Mouse (Mus musculus): ENCODE measurements around the gene Znhit1.
"Not testable (repeated sequence)": the region's sequence is repeated elsewhere in the genome, so short reads cannot be mapped to it uniquely, and the experiment has no call there.

Gene Znhit1

DNA sequence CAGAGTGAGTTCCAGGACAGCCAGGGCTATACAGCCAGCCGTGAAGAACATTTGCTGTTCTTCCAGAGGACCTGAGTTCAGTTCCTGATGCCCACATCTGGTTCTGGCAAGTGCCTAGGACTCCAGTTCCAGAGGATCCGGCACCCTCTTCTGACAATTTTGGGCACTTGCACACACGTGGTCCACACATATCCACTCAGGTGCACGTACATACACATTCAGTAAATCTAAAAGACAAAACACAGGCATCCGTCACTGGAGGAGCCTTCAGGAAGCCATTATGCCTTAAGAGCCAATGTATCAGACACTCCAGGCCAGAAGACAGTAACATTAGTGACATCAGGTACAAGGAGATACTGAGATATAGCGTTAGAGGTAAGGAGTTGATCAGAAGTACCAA lies 37.3 kb downstream of the Znhit1 start:
- DNase-seq: no peak

GRCm38 (mm10) chr5:136949551-136950336 lies 38.1 kb downstream of the Znhit1 start:
- DNase-seq: not testable (repeated sequence)

GRCm38 (mm10) chr5:136947874-136948273 lies 39.9 kb downstream of the Znhit1 start:
- DNase-seq: no peak

GRCm38 (mm10) chr5:136945084-136945483 lies 42.7 kb downstream of the Znhit1 start:
- no peak for DNase-seq

DNA sequence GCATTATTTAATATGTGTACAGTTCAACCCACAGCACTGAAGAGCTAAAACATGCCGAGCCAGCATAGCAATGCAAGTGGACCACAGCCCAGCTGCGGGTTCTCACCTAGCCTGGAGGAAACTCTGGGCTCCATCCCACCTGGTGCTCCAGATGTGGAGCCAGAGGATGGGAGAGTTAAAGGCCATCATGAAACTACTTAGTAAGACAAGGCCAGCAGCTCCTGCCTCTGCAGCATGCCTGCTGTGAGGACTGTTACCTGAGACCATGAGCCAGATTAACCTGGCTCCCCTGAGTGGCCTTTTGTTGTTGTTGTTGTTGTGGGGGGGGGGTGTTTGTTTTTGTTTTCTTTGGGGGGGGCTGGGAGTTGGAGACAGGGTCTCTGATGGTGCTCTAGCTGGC lies 44.4 kb downstream of the Znhit1 start:
- DNase-seq: no peak

GRCm38 (mm10) chr5:136942781-136943180 lies 45.0 kb downstream of the Znhit1 start:
- DNase-seq: no peak

DNA sequence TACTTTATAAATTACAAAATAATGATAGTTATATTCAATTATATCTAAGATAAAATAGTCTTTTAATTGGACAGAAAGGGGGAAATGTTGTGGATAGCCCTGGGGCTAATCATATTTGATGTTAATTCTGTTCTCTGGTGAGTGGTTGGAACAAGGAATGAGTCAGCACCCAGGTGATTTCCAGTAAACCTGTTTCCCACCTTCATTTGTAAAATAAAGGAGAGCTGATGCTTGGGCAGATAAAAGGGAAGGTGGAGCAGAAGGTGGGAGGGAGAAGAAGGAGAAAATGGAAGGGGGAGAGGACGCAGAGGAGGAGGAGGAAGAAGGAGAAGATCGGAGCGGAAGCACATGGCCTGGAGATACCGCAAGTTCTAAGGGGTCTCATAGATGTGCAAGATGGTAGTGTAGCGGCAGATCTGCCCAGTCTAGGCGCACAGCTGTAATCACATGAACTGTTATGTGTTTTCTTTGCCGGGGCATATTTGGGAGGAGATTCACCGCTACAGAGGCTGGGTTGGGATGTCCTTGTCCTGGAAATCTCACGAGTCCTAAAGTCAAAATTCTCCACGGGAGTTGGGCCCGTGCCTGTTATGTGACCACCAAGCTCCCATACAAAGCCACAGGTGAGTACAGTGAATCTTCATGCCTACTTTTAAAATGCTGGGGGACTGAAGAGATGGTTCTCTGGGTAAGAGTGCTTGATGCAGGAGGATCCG lies 46.8 kb downstream of the Znhit1 start:
- no peak for DNase-seq

GRCm38 (mm10) chr5:136940029-136940428 lies 47.8 kb downstream of the Znhit1 start:
- DNase-seq: not testable (repeated sequence)

DNA sequence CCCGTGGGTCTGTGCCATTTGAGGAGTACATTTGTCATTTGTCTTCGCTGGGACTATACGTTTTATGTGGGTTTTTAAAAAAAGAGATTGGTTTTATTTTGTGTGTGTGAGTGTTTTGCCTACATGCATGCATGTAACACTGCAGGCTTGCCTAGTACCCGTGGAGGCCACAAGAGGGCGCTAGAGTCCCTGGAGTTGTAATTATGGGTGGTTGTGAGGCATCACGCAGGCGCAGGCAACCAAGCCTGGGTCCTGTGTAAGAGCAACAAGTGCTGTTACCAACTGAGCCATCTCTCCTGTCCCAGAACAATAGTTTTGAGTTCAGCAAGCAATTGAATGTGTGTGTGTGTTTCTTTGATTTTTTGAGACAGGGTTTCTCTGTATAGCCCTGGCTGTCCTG lies 48.5 kb downstream of the Znhit1 start:
- peak; percentile 44 for DNase-seq

DNA sequence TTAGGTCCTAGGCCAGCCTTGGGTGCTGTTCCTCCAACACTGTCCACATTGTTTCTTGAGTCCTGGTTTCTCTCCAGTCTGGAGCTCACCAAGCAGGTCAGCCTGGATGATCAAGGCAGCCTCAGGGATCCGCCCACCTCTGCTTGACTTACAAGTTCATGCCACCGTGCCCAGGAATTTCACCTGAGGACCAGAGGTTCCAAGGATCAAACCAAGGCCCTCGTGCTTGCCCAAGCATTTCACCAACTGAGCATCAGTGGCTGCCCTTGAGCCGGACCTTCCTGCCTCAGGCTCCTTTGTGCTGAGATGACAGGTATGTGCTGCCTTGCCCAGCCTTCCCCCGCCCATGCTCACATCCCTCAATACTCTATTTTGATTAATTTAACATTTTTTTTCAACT lies 50.2 kb downstream of the Znhit1 start:
- no peak for DNase-seq

DNA sequence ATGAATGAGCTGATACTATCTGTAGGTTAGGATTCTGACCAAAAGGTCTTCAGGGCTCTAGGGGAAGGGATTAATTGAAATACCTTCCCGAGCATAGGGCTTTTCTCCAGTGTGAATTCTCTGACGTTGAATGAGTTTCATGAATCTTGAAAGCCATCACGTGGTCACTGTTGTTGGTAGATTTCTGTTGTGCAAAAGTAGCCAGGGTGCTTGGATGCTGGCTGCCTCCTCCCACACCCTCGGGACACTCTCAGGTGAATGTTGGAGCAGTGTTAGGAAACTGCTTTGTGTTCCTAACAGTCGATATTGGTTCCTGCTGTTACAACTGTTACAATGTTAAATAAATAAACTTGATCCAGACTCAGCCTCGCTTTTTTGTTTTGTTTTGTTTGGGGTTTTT lies 51.1 kb downstream of the Znhit1 start:
- DNase-seq: no peak

- DNase-seq: peak; percentile 32
These were observed 51.7 kb downstream of the Znhit1 start for GRCm38 (mm10) chr5:136935905-136936695.

GRCm38 (mm10) chr5:136933930-136934329 lies 53.9 kb downstream of the Znhit1 start:
- no peak for DNase-seq

DNA sequence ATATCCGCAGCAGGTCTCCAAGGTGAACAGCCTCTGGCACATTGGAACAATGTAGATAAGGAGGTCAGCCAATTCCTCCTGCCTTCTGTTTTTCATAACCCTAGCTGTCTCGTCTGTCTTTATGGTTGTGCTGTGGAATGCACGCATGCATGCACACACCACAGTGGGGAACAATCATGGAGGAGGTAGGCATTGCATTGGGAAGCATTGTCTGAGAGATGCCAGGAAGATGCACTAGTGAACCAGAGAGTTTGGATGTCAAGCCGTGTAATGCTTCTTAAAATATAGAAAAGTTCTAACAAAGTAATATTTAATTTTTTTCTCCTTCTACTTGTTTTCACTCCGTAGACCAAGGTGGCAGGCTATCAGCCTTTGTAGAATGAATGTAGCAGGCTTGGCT lies 54.9 kb downstream of the Znhit1 start:
- no peak for DNase-seq

Measured in liver (tissue).